Mouse (Mus musculus): ENCODE results near the gene Ralbp1.

Ralbp1 gene

DNA sequence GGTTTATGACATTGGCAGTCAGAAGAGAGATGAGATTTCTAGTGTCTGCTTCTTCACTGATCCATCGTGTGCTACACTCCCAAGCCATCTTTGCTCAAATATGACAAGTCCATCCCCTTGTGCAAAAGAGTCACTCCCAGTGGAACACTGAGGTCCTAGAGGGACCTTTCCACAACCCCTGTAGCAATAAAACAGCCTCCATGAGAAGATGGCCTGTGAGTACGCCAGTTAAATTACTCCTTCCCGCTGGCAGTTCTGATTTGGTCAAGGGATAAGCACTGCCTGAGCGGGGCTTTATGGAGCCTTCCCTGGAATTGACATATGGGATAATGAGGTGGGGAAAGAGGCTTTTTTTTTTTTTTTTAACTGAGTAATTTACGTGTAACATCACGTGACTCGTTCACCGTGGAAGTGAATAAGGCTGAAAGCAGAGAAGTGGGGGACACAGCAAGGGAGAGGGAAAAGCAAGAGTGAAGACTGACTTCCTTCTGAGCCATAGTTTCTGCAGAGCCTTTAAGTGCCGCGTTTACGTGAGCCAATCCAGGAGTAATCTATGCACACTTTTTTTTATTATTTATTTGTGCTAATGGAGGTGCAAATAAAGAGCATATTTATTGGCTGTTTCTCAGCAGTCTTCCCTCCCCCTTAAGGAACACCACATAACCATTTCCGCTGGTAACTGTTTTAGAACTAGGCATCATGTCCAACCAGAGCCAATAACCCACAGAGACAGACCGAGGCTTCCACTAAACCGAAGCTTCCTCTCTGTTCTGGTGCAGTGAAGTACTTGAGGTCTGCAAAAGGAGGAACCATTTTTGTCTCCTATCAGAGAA, at the start of gene Ralbp1:
Ralbp1 (minus strand) TSS at position 102 of the 833 bp plus-strand sequence.
- peak; percentile 66 for DNase-seq (ENCODE audit: low read depth)

DNA sequence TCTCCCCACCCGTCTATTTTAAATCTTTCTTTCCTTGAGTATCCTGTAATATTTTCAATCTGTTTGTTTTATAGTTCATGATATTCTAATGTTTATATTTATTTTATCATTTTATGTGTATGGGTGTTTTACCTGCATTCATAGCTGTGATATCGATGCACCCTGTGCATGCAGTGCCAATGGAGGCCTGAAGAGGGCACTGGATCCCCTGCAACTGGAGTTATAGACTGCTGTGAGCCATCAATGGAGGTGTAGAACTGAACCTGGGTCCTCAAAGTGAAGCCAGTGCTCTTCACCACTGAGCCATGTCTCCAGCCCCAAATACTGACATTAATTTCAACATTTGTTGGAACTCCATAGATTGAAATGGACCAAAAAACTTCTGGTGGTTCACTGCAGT, 48.1 kb upstream of the Ralbp1 start:
- DNase-seq (ENCODE audit: low read depth), result peak; percentile 55

DNA sequence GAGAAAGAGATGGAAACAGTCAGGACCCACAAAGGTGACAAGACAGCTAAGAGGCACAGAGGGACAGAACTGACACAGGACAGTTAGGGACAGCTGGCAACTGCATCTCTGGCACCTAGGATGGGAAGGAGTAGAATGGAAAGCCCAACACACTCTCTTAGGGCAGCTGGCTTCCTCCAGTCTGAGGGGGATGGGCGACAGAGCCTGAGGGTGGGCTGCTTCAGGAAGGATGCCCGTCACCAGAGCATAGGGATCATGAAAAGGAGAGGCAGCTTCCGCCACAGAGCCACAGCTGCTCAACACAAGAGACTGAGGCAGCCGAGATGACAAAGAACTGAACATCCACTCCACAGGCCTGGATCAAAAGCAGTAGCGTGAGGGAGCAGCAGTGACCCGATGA, 45.9 kb upstream of the Ralbp1 start:
- no peak for DNase-seq (ENCODE audit: low read depth)

GRCm38 (mm10) chr17:65930960-65931359, 45.4 kb upstream of the Ralbp1 start:
- DNase-seq (ENCODE audit: low read depth), result peak; percentile 14

DNA sequence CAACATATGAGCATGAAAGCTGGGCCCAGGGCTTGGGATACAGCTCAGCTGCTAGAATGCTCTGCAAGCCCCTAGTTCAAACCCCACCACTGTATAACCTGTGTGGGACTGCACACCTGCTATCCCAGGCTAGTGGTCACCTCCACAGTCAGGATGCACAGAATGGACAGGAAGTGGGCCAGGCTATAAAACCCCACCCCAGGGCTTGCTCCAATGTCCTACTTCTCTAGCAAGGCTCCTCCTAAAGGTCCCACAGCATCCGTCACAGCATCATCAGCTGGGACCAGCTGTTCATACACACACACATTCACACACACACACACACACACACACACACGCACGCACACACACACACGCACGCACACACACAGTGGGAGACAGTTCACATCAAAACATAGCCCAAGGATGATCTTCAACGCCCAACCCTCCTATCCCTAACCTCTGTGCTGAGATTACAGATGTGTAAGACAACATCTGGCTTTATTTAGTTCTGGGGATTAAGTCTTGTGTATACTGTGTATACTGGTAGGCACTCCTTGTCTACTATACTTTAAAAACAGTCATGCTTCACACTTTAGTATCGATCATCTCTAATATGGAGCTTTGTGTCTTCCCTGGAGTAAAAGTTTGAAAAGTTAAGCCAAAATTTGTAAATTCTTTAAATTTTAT, 44.7 kb upstream of the Ralbp1 start:
- DNase-seq (ENCODE audit: low read depth), result peak; percentile 16

- peak; percentile 84 for DNase-seq (ENCODE audit: low read depth)
These were observed 43.9 kb upstream of the Ralbp1 start for GRCm38 (mm10) chr17:65929319-65929978.

- no peak for DNase-seq (ENCODE audit: low read depth)
These were observed 41.5 kb upstream of the Ralbp1 start for GRCm38 (mm10) chr17:65927077-65927476.

DNA sequence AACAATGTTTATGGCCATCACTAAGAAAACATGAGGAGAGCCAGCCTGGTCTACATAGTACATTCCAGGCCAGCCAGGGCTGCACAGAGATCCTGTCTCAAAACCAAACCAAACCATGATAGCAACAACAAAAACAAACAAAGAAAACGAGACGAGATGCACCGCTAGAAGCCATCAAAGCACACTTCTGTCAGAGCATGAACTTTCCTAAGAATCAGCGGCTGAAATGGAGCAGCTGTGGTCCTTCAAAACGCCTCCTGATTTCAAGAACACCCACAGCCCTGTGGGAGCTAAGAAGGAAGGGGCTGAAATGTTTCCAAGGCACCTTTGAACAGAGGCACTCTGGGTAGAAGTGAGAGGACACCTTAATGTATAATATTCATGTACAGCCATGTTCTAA, 38.6 kb upstream of the Ralbp1 start:
- no peak for DNase-seq (ENCODE audit: low read depth)

GRCm38 (mm10) chr17:65921975-65922374, 36.4 kb upstream of the Ralbp1 start:
- DNase-seq (ENCODE audit: low read depth), result no peak

- no peak for DNase-seq (ENCODE audit: low read depth)
These were observed 33.6 kb upstream of the Ralbp1 start for GRCm38 (mm10) chr17:65919235-65919634.

DNA sequence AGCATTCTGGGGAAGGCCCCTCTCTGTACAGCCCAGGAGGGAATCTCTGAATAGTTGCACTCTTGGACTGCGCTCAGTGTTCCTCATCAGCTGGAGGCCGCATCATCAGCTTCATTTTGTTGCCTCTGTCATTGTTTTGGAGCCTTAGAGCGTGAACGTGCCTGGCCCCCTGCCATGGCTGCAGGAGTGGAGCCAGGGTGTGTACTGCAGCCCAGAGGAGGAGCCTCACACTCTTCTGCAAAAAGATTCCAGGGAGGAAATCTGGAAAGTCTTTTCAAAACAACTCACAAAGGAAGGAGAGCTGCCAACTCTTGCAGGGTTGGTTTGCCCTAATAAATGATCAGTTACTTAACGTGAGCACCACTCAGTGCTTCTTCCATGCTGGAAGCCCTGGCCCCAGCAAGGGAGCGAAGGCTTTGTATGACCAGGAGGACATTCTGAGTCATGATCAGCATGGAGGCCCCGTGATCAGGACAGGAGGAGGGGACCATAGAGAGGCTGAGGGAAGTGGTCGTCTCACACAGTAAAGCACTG, 30.6 kb upstream of the Ralbp1 start:
- no peak for DNase-seq (ENCODE audit: low read depth)

DNA sequence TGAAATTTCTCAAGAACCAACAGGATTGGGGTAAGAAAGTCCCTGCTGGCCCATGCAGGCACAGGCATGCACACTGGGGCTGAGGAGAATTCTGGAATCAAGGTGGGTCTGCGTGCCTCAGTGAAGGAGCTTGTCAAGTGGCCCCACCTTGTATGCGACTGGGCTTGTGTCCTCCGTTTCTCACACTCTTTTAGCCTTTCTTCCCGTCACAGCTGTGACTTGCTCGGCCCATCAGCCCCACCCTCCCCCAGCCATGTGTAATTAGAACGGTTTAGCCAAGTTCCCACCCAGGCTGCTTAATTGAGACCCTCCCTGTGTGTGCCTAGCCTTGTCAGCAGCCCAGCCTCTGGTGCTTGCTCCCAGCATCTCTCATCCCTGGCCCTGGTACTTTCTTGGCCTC, 28.5 kb upstream of the Ralbp1 start:
- DNase-seq (ENCODE audit: low read depth), result no peak

- no peak for DNase-seq (ENCODE audit: low read depth)
These were observed 26.6 kb upstream of the Ralbp1 start for GRCm38 (mm10) chr17:65912202-65912601.

- DNase-seq (ENCODE audit: low read depth), result no peak
These were observed 25.9 kb upstream of the Ralbp1 start for GRCm38 (mm10) chr17:65911285-65912069.

DNA sequence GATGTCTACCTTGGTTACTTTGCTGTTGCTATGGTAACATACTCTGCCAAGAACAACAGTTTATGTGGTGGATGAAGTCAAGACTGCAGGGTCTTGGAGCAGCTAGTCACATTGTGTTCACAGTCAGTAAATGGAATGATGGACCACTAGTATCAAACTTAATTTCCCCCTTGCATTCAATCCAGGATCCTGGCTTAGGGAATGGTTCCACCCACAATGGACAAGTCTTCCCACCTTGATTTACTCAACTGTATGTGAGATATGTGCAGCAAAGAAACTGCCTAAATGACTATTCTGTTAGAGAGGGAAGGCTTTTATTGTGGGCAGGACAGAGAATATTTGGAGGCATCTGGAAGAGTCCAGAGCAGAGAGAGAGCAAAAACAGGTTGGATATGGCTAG, 22.7 kb upstream of the Ralbp1 start:
- no peak for DNase-seq (ENCODE audit: low read depth)

DNA sequence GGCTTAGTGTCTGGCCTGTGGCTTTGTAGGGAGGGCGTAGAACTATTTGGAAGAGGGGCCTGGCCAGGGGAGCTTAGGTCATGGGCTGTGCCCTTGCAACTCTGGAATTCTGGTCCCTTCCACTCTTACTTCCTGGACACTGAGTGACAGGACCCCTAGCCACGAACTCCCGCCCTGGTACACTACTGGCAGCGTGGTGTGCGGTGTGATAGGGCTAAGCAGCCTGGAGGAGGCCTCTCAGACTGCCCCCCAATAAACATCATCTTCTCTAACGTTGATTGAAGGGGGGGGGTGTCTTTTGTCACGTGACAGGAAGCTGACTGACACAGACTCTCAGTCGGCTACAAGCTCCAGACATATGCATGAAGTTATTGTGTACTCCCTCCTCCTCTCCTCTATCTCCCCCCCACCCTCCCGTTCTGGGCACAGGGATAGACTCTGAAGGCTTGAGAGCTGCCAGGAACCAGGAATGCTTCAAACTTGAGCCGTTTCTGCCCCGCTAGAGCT, 21.4 kb upstream of the Ralbp1 start:
- peak; percentile 69 for DNase-seq (ENCODE audit: low read depth)

GRCm38 (mm10) chr17:65906313-65906894, 20.8 kb upstream of the Ralbp1 start:
- peak; percentile 28 for DNase-seq (ENCODE audit: low read depth)

DNA sequence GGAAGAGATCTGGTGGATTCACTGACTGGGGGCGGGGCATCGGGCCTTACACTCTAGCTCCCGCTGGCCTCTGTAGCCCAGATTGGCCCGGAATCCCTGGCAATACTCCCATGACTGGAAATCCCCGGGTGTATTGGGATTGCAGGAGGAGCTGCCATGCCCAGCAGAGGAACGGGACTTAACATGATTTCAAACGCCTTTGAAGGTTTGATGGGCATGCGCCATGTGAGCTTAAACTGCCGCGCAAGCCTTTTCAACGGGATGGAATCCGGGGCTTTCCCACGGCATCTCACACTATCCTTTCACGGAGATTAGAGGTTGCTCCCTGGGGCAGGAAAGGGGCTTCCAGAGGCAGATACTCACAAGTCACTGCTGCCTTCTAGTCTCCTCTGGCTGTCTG, 19.6 kb upstream of the Ralbp1 start:
- DNase-seq (ENCODE audit: low read depth), result no peak

DNA sequence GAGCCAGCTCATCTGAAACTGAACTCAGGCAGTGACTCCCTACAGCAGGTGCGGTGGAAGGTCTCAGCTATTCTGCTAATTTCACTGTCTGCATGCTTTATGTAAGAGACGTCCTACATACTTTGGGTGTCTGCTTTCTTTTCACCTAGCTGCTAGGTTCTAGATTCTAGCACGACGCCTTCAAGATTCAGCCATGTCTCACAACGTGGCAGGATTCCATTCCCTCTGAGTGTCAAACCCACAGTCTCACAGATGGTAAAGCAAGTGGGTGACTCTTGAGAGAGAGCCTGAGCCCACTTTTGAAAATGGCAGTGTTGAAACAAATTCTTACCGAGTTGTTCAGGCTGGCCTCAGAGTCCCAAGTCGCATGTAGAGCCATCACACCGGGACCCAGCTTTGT, 18.2 kb upstream of the Ralbp1 start:
- DNase-seq (ENCODE audit: low read depth), result no peak

DNA sequence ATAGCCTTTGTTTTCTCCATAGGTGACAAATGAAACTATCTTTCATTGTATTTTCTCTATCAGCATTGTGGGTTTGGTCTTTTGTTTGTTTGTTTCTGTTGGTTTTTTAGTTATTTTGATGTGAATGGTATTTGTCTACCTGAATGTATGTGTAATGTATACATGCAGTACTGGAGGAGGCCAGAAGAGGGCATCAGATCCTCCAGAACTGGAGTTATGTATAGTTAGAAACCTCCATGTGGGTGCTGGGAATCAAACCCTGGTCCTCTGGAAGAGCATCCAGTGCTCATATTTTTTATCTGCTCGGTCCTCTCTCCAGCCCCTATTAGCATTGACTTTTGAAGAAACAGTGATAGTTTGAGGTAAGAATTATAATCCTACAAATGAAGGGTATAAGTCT, 17.4 kb upstream of the Ralbp1 start:
- peak; percentile 44 for DNase-seq (ENCODE audit: low read depth)

DNA sequence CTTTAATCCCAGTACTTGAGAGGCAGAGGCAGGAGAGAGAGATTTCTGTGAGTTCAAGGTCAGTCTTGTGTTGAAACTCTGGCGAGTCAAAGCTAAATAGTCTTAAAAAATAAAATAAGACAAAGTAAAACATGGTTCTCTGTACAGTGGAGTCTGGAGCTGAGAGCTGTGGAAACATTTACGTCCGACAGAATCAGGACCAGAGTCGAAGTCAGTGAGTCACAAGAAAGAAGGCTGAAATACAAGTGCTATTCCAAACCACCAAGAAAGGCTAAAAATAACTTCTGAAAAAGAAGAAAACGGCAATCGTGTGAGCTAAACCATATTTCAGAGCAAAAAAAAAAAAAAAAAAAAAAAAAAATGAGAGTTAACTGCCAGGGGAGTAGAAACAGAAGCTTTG, 16.7 kb upstream of the Ralbp1 start:
- DNase-seq (ENCODE audit: low read depth), result no peak

Measured in induced T-regulatory cell, adult 2 months (primary cell).